Mouse (Mus musculus): ENCODE results near the gene Rpl12.

GRCm38 (mm10) chr2:32997081-32997480 is 35.7 kb downstream of the Rpl12 start:
- TF ChIP-seq CTCF (IDR thresholded peaks at IDR 0.05; ENCODE audit: borderline replicate concordance, insufficient read depth, low read depth, low read length) (no peak), POLR2A (IDR thresholded peaks at IDR 0.05; ENCODE audit: borderline replicate concordance, insufficient read depth, low read length) (no peak)
